Mouse (Mus musculus): ENCODE results near the gene Mbd3.

The Mbd3 gene

GRCm38 (mm10) chr10:80396822-80397523 is 2.4 kb downstream of the Mbd3 start:
- DNase-seq (ENCODE audit: low spot score): no peak

- DNase-seq (ENCODE audit: low spot score): no peak
Measured at GRCm38 (mm10) chr10:80395025-80395627, 4.2 kb downstream of the Mbd3 start.

- DNase-seq (ENCODE audit: low spot score): no peak
Measured at GRCm38 (mm10) chr10:80392687-80393086, 6.7 kb downstream of the Mbd3 start.

DNA sequence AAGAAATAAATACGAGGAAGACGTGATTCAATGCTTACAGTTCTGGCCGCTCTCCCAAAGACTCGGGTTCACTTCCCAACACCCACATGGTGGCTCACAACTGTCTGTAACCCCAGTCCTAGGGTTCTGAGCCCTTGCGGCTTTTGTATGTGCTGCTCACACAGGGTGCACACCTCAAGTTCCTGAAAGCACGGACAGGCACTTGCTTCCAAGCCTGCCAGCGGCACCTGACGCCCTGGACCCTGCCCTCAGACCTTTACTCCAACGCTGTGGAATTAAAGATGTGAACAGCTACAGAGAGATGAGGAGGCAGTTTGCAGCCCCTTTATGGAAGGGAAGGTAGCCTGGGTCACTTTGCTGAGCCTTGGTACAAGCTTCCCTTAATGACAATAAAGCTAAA is 8.7 kb downstream of the Mbd3 start:
- no peak for DNase-seq (ENCODE audit: low spot score)

- DNase-seq (ENCODE audit: low spot score): no peak
Measured at GRCm38 (mm10) chr10:80389185-80389708, 10.1 kb downstream of the Mbd3 start.

DNA sequence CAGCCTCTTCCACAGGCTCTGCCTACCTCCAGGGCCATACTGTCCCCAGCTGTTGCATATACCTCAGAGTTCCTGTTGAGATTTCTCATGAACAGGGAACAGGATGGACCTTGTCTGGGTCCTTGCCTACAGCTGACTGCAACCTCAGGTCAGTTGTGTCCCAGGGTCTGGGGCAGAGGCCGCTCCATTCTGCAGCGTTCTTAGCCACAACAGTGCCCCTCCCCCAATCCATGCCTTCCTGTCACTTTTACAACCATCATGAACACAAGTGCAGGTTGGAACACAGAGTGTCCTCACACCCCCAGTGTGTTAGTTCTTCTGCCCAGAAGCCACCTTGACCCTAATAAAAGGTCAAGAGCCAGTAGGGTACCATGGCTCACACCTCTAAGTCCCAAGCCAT is 10.6 kb downstream of the Mbd3 start:
- no peak for DNase-seq (ENCODE audit: low spot score)

- DNase-seq (ENCODE audit: low spot score): peak; percentile 80
Measured at GRCm38 (mm10) chr10:80387522-80387959, 11.8 kb downstream of the Mbd3 start, which contains the start of gene Mex3d. Gene Mex3d (minus strand): TSS chr10:80387659.

GRCm38 (mm10) chr10:80386735-80387471 is 12.4 kb downstream of the Mbd3 start:
- DNase-seq (ENCODE audit: low spot score): no peak

- DNase-seq (ENCODE audit: low spot score): no peak
Measured at GRCm38 (mm10) chr10:80385811-80386734, 13.3 kb downstream of the Mbd3 start.

DNA sequence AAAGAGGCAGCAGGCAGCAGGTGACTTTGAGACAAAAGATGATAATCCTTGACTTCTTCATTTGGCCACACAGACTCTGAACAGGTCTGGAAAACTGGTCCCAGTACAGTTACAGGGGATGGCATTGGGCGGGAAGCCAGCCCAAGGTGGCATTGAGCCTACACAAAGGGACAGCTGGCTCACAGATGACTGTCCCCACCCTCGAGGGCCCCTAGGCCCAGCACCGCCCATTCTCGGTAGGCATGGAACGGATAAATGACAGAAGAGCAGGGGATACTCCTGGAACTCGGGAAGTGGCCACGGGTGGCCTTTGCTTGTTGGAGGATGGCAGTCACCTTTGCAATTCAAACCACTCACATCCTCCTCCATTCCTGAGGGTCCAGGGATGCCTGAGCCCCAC is 14.0 kb downstream of the Mbd3 start:
- DNase-seq (ENCODE audit: low spot score): no peak

GRCm38 (mm10) chr10:80384709-80385108 is 14.6 kb downstream of the Mbd3 start:
- no peak for DNase-seq (ENCODE audit: low spot score)

- DNase-seq (ENCODE audit: low spot score): no peak
Measured at GRCm38 (mm10) chr10:80384115-80384639, 15.2 kb downstream of the Mbd3 start.

- no peak for DNase-seq (ENCODE audit: low spot score)
Measured at GRCm38 (mm10) chr10:80383431-80383830, 15.9 kb downstream of the Mbd3 start.

GRCm38 (mm10) chr10:80382641-80383365 is 16.5 kb downstream of the Mbd3 start:
- no peak for DNase-seq (ENCODE audit: low spot score)

DNA sequence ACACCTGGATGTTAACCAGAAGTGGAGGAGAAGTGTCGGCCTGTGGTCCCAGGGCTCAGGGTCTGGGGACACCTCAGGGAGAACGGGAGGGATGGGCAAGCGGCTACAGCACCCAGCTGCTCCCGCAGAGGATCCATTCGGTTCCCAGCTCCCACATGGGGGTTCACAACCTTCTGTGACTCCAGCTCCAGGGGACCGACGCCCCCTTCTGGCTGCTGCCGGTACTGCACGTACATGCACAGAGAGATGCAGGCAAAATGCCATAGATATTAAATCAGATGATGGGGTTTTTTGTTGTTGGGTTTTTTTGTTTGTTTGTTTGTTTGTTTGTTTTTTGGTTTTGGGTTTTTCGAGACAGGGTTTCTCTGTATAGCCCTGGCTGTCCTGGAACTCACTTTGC is 21.6 kb downstream of the Mbd3 start:
- peak; percentile 39 for DNase-seq (ENCODE audit: low spot score)

DNA sequence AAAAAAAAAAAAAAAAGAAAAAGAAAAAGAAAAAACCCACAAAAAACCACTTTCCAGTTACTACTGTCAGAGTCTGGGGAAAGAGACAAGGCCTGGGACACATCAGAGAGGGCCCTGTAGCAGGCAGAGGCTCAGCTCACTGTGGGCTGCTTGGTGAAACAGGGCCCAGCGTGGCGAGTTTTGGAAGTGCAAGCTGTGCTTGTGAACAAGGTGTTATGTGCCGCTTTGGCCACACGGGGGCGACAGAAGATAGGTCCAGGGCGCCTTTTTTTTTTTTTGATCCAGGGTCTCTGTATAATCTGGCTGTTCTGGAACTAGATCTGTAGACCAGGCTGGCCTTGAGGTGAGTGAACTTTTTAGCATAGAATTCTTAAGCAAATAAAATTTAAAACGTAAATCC is 23.2 kb downstream of the Mbd3 start:
- peak; percentile 89 for DNase-seq (ENCODE audit: low spot score)

- peak; percentile 77 for DNase-seq (ENCODE audit: low spot score)
Measured at GRCm38 (mm10) chr10:80374063-80374462, 25.3 kb downstream of the Mbd3 start.

DNA sequence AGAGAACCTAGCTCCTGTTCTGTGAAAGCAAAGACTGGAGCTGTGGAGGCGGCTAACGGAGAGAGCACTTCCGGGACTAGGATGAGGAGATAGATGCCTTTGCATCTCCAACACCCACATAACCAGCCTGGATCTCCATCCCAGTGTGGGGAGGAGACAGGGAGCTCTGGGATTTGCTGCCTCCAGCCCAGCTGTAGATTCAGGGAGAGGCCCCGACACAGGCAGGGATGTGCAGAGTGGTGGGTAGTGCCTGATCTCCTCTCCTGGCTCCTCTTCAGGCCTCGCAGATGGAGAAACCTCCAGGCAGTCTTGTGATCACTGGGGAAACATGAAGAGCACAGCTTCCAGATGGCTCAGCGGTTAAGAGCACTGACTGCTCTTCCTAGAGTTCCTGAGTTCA is 26.6 kb downstream of the Mbd3 start:
- DNase-seq (ENCODE audit: low spot score): no peak

DNA sequence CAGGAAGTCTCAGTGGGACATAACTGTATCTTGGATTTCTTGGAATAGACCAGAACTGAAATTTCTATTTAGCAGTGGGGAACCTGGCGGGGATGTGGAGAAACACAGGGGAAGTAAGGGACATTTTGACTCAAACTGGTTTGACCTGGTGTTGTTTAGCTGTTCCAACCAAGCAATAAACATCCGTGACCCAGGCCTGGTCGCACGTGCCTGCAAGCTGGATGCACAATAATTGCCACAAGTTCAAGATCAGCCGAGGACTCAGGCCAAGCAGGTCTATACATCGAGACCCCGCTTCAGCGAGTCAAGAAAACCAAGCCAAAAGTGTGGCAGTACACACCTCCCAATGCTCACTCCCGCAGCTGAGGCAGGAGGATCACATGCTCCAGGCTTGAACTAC is 27.4 kb downstream of the Mbd3 start:
- DNase-seq (ENCODE audit: low spot score): no peak

GRCm38 (mm10) chr10:80371411-80371966 is 27.9 kb downstream of the Mbd3 start:
- DNase-seq (ENCODE audit: low spot score): peak; percentile 45

Data from T-cell, adult 2 months (primary cell).